Mouse (Mus musculus) thymus, adult 18-20 months (tissue): ENCODE data around the gene Gramd1a.

Experiments
- DNase-seq, 2 experiments: peaks; one replicate each; pipeline ENCODE4 v3.0.0; 2022; ENCODE audit warnings: mixed read lengths in 2 of 2

Gramd1a gene

DNA sequence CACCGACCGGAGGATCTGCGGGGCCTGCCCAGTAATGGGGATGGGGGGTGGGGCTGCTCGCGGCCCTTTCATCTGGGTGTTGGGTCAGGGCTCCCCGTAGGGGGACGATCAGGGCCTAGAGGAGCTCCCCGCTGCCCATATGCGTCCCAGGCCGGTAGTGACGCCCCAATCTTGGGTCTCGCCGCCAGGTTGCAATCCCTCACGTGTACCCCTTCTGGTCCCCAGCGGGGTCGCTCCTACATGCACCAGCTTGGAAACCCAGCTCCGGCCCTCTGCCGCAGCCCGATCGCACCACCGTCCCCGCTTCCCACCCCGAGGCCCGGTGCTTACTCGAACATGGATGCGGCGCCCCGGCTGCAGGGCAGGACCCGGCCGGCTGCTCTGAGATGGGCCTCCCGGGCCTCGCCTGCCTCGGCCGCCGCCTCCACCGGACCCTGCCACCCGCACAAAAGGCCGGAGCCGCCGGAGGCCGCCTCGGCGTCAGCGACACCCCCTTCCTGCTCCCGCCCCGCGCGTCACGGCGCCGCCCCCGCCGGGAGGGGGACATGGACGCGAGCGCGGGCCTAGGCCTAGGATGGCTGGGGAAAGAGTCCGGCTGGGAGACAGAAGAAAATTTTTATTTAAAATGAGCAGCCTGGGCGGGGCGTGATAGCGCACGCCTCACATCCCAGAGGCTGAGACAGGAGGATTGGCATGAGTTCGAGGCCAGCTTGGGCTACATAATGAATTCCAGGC, 5.0 kb downstream of the Gramd1a start:
- DNase-seq: peak; percentile 82

DNA sequence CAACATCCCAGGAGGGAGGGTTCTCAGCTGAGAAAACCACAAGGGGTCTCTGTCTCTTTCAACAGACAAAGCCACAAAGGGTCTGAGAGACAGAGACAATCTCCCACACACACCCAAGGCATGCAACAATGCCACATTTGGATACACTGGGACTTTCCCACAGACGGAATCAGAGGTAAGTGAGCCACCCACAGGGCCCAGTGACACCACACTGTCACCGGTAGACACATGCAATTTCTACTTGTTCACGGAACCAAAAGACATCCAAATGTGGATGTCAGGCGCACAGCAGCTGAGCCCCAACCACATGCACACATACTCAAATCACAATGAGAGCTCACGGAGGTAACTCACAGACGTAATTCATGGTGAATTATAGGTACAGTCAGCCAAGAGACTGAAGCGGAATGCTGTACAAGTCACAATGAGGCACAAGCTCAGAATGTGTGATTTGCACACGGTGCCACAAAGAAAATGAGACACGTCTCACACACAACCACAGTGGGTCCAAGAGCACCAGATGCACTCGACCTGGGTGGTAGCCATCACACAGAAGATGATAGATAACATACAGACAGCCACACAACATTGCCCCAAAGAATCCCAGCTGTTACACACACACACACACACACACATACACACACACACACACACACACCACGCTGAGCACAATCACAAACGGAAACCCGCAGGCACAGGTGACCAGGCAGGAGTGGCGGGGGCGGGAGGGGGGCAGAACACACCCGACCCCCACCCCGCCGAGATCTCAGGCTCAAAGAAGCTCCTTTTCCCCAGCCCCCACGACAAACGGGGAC, 5.7 kb downstream of the Gramd1a start:
- DNase-seq: peak in 1 of 2 experiments; percentile 53

DNA sequence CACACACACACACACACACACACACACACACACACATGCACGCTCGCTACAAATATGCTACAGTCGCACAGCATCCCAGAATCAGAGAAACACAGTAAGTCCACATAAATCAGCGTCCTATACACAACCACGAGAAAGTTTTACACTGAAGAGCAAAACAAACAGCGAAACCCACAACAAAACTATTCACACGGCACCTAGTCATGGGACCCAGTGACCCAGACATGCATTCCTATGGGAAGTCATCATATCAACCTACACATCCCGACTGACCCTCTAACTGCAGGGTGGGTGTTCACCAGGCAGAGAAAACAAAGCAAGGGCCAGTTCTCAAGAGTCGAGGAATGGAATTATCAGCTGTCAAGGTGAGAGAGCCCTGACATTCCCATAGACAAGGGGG, 6.4 kb downstream of the Gramd1a start:
- DNase-seq: no peak

DNA sequence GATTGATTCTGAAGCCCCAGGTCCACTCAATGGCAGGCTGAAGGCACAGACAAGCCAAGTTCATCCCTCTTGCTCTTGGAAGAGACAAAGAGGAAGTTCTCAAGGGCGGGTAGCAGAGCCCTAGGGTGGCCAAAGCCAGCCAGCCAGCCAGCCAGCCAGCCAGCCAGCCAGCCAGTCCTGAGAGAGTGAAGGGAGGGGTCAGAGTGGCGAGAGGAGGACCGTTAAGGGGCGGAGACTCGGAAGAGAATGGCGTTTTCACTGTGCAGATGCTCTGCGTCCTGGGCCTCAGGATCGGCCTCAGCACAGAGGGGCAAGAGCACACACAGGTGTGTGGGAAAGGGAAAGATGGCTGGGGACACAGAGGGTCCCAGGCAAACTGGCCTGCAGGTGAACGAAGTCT, 6.9 kb downstream of the Gramd1a start:
- peak in 1 of 2 experiments; percentile 57 for DNase-seq

DNA sequence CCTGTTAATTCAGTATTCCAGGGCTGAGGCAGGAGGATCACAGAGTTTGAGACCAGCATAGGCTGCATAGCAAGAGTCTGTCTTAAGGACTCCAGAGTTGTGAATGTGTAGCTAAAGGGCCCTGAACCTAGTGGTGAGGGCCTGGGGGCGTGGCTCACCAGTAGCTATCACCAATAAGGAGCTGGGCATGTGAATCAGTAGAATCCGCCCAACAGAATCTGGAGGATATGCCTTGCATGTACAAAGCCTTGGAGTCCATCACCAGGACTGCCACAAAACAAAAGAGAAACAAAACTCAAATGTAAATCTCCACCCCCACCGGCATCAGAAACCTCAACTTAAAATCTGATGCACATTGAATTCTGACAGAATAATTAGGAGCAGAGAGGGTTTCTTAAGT, 7.6 kb downstream of the Gramd1a start:
- DNase-seq: no peak

DNA sequence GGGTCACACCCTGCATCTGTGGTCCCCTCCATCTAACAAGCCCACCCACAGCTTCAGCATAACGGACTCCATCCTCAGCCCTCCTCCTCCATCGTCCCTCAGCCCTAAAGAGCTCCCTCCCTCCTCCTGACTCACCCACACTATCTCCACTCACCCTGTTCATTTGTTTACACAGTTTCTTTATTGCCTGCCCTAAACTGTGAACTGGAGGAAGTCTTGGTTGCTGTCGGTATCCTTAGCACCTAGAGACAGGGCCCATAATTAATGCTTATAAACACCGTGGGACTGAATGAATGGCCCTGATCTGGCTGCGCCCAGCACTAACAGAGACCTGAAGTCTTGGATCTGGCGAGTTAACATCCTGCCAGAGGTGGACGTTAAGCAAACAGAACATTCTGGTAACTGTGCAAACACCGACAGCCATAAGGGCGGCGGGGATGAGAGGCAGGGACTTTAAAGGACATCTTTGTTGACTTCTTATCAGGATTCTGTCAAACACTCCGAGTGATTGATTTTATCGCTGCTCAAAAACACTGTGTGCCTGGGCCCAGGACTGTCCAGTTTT, 10.0 kb downstream of the Gramd1a start:
- no peak for DNase-seq

DNA sequence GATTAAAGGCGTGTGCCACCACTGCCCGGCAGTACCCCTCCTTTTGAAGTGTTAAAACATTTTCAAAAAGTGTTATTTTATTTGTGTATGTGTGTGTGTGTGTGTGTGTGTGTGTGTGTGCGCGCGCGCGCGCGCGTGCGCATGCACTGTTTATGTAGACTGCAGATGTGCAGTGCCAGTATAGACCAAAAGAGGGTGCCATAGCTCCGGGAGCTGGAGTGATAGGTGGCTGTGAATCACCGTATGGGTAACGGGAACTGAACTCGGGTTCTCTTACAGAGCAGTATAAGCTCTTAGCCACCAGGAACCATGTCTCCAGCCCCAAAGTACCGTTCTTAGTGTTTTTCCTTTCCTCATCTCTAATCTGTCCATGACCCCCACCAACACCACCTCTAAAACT, 10.8 kb downstream of the Gramd1a start:
- no peak for DNase-seq

DNA sequence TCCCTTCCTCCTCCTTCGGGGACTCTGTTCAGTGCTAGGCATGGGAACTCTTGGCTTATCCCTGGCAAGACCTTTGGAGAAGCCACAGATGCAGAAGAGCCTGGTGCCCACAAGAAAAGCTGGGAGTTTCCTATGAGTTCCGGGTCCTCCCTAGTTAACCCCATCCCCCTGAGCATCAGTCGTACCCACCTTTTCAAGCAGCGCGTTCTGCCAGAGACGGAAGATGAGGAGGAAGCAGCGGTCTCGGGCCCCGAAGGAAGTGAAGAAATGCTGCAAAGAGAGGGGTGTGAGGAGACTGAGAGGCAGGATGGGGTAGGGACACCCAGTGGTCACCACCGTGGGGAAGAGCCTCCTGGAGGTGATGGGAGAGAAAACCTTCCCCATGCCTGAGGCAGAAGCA, 14.8 kb downstream of the Gramd1a start:
- DNase-seq: no peak

DNA sequence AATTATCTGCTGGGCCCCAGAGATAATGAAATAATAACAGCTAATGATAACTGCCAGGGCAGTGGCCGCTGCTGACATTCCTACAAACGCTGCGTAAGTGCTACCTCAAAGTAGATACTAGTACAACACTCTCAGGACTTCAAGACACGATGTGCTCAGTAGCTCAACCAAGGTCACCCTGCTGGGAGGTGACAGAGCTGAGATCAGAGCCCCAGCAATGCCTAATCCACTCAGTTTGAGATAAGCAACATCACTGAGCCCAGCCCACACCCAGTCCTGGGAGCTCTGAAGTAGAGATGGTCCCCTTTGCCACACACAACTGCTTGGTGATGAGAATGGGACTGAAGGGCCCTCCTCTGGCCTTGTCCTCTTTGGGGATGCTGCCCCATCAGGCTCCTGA, 15.4 kb downstream of the Gramd1a start:
- no peak for DNase-seq

DNA sequence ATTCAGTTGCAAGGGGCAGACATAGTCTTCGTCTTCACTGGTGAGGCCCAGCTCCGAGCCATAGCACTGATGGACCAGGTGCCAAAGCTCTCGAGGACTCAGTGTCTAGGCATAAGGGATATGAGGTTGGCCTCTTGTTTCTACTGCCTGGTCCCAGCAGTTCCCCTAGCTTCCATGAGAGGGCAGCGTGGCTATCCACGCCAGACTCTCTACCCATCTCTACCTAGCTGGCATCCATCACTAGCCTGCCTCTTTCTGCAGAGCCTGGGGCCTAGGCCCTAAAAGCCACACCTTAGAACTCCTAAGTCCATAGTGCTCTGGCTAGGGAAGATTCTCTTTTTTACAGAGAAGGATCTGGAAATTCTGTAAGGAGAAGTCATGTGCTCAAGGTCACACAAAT, 15.9 kb downstream of the Gramd1a start:
- DNase-seq: peak; percentile 53 to 58

DNA sequence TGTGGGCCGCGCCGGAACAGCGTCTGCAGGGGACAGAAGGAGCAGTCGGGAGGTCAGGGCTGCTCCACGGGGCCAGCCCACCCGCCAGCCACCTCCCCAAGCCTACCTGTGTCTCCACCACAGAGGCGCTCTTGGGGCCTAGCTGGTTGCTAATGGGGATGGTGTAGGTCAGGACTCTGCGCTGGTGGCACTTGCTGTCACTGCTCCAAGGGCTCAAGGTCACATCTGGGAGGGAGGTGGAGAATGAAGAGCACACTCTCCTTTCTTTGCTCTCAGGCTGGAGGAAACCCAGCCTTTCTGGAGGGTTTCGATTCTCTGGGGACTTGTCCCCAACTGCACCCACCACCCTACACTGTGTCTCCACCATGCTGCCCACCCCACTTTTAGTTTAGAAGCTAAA, 20.0 kb downstream of the Gramd1a start:
- no peak for DNase-seq

DNA sequence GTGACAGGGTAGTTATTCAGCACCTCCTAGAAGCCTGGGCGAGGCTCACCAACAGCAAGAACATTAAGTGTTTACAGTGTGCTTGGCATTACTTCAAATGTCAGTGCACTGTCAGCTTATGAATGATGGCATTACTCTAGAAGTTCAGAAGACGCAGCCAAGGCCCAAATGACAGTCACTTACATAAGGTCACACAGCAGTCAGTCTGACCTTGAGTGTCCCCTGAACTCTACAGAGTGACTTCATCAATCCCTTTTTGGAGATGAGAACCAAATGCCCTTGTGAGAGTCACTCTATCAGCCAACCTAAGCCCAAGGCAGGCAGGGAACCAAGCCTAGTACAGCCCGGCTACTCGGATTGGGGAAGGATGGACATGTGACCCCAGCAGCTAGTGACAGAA, 23.8 kb downstream of the Gramd1a start:
- DNase-seq: no peak

DNA sequence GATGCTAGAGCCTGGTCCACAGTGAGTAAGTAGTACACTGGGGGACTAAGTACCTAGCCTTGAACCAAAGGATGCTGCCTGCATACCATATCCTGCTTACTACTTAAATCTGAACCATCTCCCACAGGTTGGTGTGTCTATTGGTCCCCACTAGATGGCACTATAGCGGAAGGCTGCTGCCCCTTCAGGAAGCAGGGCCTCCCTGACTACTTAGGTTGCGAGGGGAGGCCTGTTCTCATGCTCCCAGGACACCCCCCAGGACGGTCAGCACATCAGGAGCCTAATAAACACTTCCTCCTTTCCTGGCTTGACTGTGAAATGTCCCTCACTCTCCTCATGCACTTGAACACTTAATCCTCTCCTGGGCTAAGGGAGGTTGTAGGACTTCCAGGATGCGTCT, 24.9 kb downstream of the Gramd1a start:
- DNase-seq: peak in 1 of 2 experiments; percentile 49

DNA sequence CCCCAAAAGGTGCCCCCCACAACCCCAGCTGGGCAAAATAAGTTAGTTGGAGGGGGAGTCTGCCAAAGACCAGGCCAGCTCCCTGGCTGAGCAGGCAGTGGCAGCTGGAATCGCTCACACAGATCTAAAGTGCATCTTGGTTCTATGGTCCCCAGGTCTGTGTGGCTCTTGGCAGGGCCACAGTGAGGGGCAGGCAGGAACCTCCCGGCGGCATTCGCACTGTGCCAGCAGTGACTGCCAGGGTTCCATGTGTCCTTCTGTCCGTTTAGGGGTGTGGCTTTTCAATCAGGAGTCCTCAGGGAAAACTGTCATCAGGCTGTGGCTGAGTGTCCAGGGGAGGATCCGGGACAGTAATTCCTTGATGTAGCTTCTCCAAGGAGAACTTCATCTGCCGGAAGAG, 25.5 kb downstream of the Gramd1a start:
- DNase-seq: no peak

DNA sequence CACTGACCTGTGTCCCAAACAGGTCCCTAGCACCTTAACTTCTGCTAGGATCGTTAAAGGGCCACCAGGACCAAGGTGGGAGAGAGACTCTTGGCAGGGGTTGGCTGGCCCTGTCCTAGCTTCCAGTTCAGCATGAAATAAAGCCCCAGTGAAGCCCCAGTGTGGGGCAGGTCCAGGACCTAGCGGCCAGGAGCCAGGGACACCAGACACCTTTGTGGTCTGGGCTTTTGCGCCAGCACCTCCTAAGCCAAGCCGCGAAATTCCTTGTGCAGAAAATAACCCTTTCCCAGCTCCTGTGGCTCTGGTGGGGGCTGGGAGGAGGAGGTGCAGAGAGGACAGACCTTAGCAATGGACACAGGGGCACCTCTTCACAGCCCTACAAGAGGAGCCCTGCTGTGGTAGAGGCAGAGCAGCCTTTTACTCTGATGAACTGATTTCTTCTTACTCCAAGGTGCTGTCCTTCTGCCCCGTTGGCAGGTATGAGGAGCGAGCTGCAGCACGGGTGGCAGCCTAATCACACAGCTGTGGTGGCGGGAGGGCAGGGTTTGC, 27.5 kb downstream of the Gramd1a start:
- no peak for DNase-seq

DNA sequence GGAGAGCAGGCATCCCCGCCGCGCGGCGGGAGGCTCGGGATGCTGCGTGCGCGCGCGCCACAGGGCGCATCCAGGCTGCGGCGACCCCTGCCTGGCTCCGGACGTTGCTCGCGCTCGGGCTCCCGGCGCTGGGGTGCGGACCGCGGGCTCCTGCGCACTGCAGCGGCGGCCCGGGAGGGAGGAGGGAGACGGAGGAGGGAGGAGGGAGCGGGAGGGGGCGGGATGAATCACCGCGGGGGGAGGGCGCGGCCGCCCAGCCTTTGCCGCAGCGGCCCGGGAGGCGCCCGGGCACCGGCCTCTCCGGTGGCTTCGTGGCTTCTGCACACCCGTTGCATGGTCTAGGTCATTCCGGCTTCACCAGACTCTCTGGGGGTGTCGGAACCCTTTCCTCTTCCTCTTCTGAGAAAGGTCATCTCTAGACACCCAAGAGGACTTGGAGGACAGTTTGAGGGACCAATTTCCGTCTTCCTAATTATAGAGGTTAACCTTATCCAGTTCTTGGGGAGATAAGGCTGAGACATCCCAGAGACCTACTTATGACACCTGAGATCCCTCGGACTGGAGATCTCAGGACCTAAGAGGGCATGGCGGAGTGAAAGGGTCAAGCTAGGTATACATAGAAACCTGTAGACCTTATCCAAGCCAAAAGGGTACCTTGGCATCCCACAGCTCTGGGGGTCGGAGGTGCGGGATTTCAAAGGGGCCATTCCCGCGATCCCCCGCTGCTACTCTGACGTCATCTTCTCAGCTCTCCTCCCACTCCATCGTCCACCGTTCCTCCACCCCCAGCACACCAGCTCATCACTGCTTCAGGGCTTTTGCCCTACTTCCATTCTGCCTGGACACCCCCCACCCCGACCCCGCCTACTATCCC, 28.6 kb downstream of the Gramd1a start, which contains the start of gene Scn1b:
Gene Scn1b, minus strand, starts transcription at position 153 of the 874 bp plus-strand sequence.
- no peak for DNase-seq

DNA sequence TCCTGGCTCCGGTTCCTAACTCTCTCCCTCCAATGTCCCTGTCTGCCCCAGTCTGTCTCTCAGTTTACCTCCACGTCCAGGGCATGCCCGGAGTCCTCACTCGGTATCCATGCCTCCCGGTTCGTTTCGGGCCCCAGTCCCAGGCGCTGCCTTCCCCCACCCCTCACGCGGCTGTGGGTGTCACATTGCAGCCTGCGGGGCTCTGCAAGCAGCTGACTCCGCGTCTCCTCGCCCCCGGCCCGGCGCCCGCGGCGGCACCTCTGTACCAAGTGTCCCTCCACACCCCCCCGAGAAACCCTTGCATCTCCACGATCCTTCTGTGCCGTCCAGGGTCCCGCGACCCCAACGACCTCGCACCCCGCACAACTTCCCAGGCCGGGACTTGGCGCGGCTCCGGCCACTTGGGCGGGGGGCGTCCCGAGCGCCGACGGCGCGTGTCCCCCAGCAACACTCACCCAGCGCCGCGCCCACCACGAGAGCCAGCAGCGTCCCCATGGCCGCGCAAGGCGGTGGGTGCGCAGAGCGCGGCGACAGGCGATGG, 29.4 kb downstream of the Gramd1a start:
- DNase-seq: no peak

DNA sequence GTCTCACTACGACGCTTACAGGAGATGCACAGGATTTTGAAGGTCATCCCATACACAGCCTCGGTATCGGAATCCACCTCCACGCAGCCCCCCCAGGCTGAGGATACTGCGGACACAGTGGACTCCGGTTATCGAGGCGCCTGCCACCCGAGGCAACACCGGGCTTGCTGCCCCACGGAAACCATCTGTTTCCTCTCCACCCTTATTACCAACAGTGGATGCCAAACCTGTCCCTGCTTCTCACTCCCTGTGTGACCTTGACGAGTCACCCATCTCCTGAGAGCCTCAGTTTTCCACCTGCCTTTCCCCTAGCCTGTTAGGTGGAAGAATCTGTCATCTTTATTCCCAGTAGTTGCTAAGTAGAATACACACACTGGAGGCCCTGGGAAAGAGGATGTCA, 30.6 kb downstream of the Gramd1a start:
- DNase-seq: no peak

DNA sequence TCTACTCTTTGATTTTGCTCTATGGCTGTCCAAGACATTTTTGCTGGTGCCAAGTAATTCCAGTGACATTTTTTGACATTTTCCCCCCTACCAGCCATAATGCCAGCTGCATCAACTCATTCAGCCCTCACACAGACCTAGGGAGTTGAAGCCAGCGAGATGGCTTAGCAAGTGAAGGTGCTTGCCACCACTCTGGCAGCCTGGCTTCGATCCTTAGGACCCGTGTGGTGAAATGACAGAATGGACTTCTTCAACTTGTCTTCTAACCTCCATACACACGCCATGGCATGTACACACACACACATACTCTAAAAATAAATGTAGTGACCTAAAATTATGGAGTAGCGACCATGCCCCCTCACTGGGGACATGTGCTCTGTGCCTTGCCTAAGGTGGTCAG, 31.3 kb downstream of the Gramd1a start:
- no peak for DNase-seq

DNA sequence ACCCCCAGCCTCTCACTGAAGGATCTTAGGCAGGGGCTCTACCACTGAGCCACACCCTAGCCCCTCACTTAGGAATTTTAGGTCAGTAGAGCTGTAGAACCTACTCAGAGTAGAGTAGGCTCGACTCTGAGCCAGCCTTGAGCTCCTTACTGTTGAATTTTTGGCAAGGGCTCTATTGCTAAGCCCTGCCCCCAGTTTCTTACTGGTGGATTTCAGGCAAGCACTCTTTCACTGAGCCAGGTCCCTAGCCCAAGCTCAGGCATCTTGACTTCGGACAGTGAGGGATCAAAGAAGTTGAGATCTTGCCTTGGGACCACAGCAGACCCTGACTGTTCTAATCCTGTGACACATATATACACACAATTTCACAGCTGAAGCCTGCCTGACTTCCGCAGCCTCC, 32.0 kb downstream of the Gramd1a start:
- no peak for DNase-seq

DNA sequence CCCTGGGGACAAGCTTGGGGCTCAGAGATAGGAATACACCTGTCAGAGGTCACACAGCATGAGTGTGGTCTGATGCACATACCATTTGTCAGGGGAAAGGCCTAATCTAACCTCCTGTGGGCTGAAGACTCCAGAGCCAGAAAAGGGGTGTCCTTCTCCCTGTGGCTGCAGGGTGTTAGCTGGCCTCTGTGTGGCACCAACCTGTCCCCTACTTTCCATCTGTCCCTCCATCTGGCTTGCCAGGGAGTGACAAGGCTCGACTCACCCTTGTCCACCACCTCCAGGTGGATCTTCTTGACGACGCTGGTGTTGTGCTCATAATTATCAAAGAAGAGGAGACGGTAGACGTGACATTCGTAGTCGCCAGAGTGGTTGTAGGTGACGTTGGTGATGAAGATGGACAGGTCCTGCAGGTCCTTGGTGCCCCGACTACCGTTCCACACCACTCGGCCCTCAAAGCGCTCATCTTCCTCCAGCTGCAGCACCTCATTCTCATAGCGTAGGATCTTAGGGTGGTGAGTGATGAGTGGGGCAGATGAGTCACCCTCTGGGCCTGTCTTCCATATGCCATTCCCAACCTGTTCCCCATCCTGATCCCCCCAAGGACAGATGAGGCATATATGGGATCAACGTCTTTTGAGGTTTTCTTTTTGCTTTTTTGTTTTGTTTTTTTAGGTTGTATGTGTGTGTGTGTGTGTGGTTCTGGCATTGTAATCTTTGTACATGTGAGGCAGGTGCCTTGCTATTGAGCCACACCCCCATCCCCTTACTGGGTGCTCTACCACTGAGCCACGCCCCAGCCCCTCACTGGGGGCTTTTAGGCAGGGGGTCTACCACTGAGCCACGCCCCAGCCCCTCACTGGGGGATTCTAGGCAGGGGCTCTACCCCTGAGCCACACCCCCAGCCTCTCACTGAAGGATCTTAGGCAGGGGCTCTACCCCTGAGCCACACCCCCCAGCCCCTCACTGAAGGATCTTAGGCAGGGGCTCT, 32.8 kb downstream of the Gramd1a start:
- no peak for DNase-seq
